Mouse (Mus musculus): ENCODE results near the gene Tnni2. TPM values are rescaled to one million over a fixed set of nuclear protein-coding genes. Genes with fewer than 3 reads are reported as not detected.
A peak's percentile ranks its signal among the peaks of the same experiment; 100 is the strongest.

The Tnni2 gene
- polyA plus RNA-seq, 2 experiments = 2.1 to 2.2 TPM

DNA sequence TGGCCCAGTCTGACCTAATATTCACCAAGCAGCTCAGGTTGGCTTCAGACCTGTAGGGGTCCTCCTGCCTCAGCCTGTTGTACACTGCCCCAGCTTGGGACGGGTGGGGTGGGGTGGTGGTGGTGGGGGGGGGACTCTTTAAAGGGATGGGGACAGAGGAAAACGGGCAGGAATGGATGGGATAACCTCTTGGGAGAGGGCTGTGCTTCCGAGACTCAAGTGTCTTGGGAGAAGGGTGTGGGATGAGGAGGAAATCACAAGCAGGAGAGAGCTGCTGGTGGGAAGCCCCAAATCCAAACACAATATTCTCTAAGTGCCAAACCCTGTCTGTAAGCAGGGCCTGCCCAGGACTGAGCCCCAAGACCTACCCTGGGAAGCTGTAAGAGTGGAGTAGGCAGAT is 25.4 kb upstream of the Tnni2 start:
- H3K4me1 ChIP-seq (replicated peaks; ENCODE audit: control insufficient read depth in 2 of 2, insufficient read depth in 2 of 2, low read length in 1 of 2) = peaks cover 30 to 35% of the 10 kb centered on the region in 2 experiments
- 63% methylated on average over 3 of the region's 3 CpGs for WGBS (ENCODE audit: insufficient replicate concordance)
- no peak for DNase-seq (ENCODE audit: low read depth in 3 of 3, low spot score in 3 of 3)
- no peaks in the 10 kb centered on the region for H3K27me3 ChIP-seq (ENCODE audit: control insufficient read depth, insufficient read depth, low read length)
- H3K4me2 ChIP-seq (ENCODE audit: low read depth) = no peak overlapping the region
- H3K9me3 ChIP-seq (ENCODE audit: control insufficient read depth, low read length) = no peaks in the 10 kb centered on the region
- no peak overlapping the region for H3K27ac ChIP-seq
- H3K9ac ChIP-seq (replicated peaks) = no peak overlapping the region
- no peak for ATAC-seq (ENCODE audit: insufficient read depth)
- no peaks in the 10 kb centered on the region for H3K36me3 ChIP-seq (replicated peaks; ENCODE audit: control insufficient read depth, insufficient read depth, low read depth)
- TF ChIP-seq CTCF (IDR thresholded peaks at IDR 0.05; ENCODE audit: low read depth) (no peak), EP300 (IDR thresholded peaks at IDR 0.05; ENCODE audit: low read depth) (no peak)
- no peak overlapping the region for H3K4me3 ChIP-seq (ENCODE audit: insufficient read depth in 1 of 2, low read depth in 2 of 2, low read length in 2 of 2)

DNA sequence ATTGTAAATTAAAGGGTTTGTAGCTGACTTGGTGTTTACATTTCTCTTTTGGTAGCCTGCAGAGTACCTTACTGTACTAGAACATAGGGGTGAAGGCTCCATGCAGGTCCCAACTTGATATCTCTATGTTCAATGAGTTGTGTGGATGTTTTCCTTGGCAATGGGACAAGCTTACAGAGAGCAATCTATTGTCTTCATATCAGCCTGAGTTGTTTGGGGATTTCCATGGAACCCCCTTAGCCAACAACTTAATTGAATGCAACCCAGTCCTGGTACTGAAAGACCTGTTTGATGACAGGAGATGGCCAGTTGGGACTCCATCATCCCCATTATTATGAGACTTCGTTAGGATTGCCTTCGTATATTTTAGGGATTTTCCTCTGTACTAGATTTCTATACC is 23.6 kb upstream of the Tnni2 start:
- Histone ChIP-seq H3K4me1 (replicated peaks; ENCODE audit: control insufficient read depth in 2 of 2, insufficient read depth in 2 of 2, low read length in 1 of 2) (peaks cover 42 to 45% of the 10 kb centered on the region in 2 experiments), H3K9ac (replicated peaks) (no peak overlapping the region)

DNA sequence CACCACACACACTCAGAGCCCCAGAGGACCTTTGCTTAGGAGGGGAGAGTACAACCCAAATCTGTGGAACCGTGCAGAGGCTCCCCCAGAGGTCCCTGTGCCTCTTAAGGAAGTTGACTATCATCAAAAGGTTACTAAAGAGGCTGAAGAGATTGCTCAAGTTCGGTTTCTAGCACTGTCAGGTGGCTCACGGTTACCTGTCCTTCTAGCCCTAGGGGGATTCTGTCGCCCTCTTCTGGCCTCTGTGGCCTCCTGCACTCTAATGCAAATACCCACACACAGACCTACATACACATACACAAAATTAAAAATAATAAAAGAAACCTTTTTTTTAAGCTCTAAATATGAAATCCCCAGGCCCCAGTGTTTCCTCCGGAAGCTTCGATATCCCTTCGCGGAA is 22.9 kb upstream of the Tnni2 start:
- DNase-seq (ENCODE audit: low read depth in 3 of 3, low spot score in 3 of 3) (no peak), ATAC-seq (ENCODE audit: insufficient read depth) (no peak)
- TF ChIP-seq CTCF (IDR thresholded peaks at IDR 0.05; ENCODE audit: low read depth) = peak; percentile 55
- TF ChIP-seq EP300 (IDR thresholded peaks at IDR 0.05; ENCODE audit: low read depth) = no peak
- no peak overlapping the region for H3K4me3 ChIP-seq (ENCODE audit: insufficient read depth in 1 of 2, low read depth in 2 of 2, low read length in 2 of 2)
- H3K9ac ChIP-seq (replicated peaks) = no peak overlapping the region
- H3K27me3 ChIP-seq (ENCODE audit: control insufficient read depth, insufficient read depth, low read length) = no peaks in the 10 kb centered on the region
- H3K9me3 ChIP-seq (ENCODE audit: control insufficient read depth, low read length) = no peaks in the 10 kb centered on the region
- WGBS (ENCODE audit: insufficient replicate concordance) = 86% methylated on average over 8 of the region's 8 CpGs
- H3K36me3 ChIP-seq (replicated peaks; ENCODE audit: control insufficient read depth, insufficient read depth, low read depth) = no peaks in the 10 kb centered on the region
- H3K4me1 ChIP-seq (replicated peaks; ENCODE audit: control insufficient read depth in 2 of 2, insufficient read depth in 2 of 2, low read length in 1 of 2) = peaks cover 37 to 39% of the 10 kb centered on the region in 2 experiments
- H3K4me2 ChIP-seq (ENCODE audit: low read depth) = no peak overlapping the region
- no peak overlapping the region for H3K27ac ChIP-seq

More for the DNA sequence above, 23.6 kb upstream of the Tnni2 start:
- ATAC-seq (ENCODE audit: insufficient read depth) (no peak), DNase-seq (ENCODE audit: low read depth in 3 of 3, low spot score in 3 of 3) (no peak)
- TF ChIP-seq CTCF (IDR thresholded peaks at IDR 0.05; ENCODE audit: low read depth) = no peak
- TF ChIP-seq EP300 (IDR thresholded peaks at IDR 0.05; ENCODE audit: low read depth) = no peak
- 97% methylated on average over 2 of the region's 2 CpGs for WGBS (ENCODE audit: insufficient replicate concordance)
- no peaks in the 10 kb centered on the region for H3K36me3 ChIP-seq (replicated peaks; ENCODE audit: control insufficient read depth, insufficient read depth, low read depth)
- H3K27ac ChIP-seq = no peak overlapping the region
- no peak overlapping the region for H3K4me2 ChIP-seq (ENCODE audit: low read depth)
- H3K9me3 ChIP-seq (ENCODE audit: control insufficient read depth, low read length) = no peaks in the 10 kb centered on the region
- no peak overlapping the region for H3K4me3 ChIP-seq (ENCODE audit: insufficient read depth in 1 of 2, low read depth in 2 of 2, low read length in 2 of 2)
- H3K27me3 ChIP-seq (ENCODE audit: control insufficient read depth, insufficient read depth, low read length) = no peaks in the 10 kb centered on the region

DNA sequence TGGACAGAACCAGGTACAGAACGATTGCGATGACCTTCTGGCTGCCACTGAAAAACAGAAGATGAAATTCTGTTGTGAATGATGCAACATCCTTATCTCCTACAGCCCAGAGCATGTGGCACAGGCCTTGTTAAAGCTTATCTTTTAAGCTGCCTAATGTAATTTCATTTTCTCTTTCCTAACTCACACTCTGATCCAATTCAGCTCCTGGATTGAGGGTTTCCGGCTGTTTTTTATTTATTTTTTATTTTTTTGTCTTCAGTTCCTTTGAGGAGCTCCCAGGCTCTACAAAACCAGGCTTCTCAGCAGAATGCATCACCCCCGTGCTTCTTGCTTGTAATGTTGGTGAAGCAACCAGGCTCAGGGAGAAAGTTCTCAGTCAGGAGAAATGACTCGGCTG is 21.7 kb upstream of the Tnni2 start:
- DNase-seq (ENCODE audit: low read depth in 3 of 3, low spot score in 3 of 3) (peak; percentile 60 to 65 (median 61)), ATAC-seq (ENCODE audit: insufficient read depth) (peak; percentile 83)
- Histone ChIP-seq H3K4me3 (ENCODE audit: insufficient read depth in 1 of 2, low read depth in 2 of 2, low read length in 2 of 2) (peak overlapping the region in 1 of 2 experiments; percentile 38; a peak in 1 of 4 replicates), H3K4me1 (replicated peaks; ENCODE audit: control insufficient read depth in 2 of 2, insufficient read depth in 2 of 2, low read length in 1 of 2) (peaks cover 36 to 37% of the 10 kb centered on the region in 2 experiments), H3K27ac (peak overlapping the region; percentile 86), H3K9me3 (ENCODE audit: control insufficient read depth, low read length) (no peaks in the 10 kb centered on the region), H3K4me2 (ENCODE audit: low read depth) (peak overlapping the region; percentile 58), H3K9ac (replicated peaks) (peak overlapping the region; percentile 65), H3K36me3 (replicated peaks; ENCODE audit: control insufficient read depth, insufficient read depth, low read depth) (no peaks in the 10 kb centered on the region), H3K27me3 (ENCODE audit: control insufficient read depth, insufficient read depth, low read length) (no peaks in the 10 kb centered on the region)
- WGBS (ENCODE audit: insufficient replicate concordance) = 21% methylated on average over 5 of the region's 5 CpGs
- TF ChIP-seq EP300 (IDR thresholded peaks at IDR 0.05; ENCODE audit: low read depth) = peak; percentile 96
- no peak for TF ChIP-seq CTCF (IDR thresholded peaks at IDR 0.05; ENCODE audit: low read depth)

DNA sequence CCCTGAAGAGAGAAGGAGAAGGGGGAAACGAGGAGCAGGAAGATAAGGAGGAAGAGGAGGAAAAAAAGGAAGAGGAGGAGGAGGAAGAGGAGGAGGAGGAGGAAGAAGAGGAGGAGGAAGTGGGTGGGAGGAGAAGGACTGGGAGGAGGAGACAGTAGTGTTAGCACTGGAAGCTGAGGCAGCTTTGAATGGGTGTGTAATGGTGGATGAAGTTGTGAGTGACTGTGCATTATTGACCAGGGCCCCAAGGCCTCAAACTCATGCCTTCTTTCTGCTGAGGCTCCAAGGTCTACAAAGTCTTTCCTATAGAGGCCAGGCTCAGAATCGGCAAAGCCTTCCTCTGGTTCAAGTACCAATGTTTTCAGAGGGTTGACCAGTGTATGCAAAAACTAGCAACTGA is 19.8 kb upstream of the Tnni2 start:
- Histone ChIP-seq H3K4me1 (replicated peaks; ENCODE audit: control insufficient read depth in 2 of 2, insufficient read depth in 2 of 2, low read length in 1 of 2) (peaks cover 36 to 37% of the 10 kb centered on the region in 2 experiments), H3K9ac (replicated peaks) (no peak overlapping the region), H3K4me3 (ENCODE audit: insufficient read depth in 1 of 2, low read depth in 2 of 2, low read length in 2 of 2) (no peak overlapping the region), H3K4me2 (ENCODE audit: low read depth) (no peak overlapping the region), H3K36me3 (replicated peaks; ENCODE audit: control insufficient read depth, insufficient read depth, low read depth) (no peaks in the 10 kb centered on the region), H3K27ac (peak overlapping the region; percentile 86), H3K9me3 (ENCODE audit: control insufficient read depth, low read length) (no peaks in the 10 kb centered on the region), H3K27me3 (ENCODE audit: control insufficient read depth, insufficient read depth, low read length) (no peaks in the 10 kb centered on the region)
- no peak for TF ChIP-seq EP300 (IDR thresholded peaks at IDR 0.05; ENCODE audit: low read depth)
- 56% methylated on average over 2 of the region's 2 CpGs for WGBS (ENCODE audit: insufficient replicate concordance)
- ATAC-seq (ENCODE audit: insufficient read depth) = peak; percentile 64
- DNase-seq (ENCODE audit: low read depth in 3 of 3, low spot score in 3 of 3) = no peak

Data from liver, embryonic 14.5 days (tissue).